Mouse (Mus musculus): Measurements from ENCODE around the gene Pcgf3.

Gene Pcgf3

DNA sequence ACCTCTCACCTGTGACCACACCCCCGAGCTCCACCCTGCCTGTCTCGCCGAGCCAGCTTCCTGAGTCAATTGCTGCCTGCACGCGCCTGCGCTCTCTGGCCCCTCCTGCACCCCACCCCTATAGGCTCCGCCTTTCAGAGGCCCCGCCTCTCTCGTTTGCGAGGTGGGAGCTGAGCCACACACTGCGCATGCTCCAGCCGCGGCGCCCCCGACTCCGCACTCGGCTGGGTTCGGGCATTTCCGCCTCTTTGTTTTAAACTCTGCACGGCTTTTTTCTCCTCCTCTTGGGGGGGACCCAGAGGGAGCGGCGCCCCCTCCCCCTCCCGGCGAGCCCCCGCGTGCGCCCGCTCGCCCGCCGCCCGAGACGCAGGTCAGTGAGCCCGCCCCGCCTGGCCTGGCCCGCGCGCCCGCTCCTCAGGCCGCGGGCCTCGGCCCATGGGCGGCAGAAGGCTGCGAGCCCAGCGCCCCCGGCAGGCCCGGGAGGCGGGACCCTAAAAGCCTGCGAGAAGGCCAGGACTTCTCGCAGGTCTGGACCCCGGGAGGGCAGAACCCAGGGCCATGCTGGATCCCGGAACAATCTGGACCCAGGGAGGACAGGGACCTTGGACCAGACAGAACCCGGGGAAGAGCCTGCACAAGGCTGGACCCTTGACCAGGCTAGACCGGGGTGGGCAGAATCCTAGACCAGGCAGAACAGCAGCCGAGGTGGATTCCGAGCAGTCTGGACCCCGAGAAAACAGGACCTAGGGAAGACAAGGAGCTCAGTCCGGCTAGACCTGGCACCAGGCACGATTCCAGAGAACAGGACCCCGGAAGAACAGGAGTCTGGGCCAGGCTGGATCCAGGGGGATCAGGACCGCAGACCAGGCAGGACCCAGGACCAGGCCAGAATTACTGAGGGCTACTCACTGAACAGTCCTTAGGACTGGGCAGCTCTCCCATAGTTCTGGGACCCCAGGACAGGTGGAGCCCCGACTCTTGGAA, at the start of gene Pcgf3:
Pcgf3 (plus strand) TSS at position 151 of the 984 bp plus-strand sequence.
- DNase-seq (ENCODE audit: low spot score) = peak; percentile 98

DNA sequence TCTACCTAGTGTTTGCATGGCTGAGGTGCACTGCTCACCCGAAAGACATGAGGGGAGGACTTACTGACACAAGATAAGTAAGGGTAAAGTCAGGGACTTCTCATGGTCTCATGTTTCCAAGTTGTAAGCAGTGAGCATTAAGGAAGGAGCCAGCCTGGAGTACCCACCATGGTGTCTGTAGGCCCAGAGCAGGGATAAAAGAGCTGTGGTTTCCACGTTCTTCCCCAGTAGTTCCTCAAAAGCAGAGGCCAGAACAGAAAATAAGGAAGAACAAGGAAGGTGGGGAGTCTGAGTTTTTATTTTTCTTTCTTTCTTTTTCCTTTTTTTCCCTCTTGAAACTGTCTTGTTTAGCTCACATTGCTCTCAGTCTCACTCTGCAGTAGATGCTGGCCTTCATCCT, 46.3 kb upstream of the Pcgf3 start:
- no peak for DNase-seq (ENCODE audit: low spot score)

DNA sequence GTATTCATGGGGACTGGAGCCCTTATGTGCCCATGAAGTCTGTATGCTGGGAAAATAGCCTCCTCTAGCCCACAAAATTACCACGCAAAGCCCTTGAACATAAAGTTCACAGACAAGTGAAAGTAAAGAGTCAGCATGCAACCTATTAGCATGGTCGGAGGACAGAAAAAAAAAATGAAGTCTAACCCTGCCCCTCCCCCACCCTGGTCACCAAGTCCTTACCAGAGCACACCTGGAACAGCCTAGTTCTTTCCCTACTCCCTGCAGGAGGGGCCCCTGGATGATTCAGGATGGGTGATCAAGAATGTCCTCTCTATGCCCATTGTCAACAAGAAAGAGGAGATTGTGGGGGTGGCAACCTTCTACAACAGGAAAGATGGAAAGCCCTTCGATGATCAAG, 38.3 kb upstream of the Pcgf3 start:
- DNase-seq (ENCODE audit: low spot score) = no peak

DNA sequence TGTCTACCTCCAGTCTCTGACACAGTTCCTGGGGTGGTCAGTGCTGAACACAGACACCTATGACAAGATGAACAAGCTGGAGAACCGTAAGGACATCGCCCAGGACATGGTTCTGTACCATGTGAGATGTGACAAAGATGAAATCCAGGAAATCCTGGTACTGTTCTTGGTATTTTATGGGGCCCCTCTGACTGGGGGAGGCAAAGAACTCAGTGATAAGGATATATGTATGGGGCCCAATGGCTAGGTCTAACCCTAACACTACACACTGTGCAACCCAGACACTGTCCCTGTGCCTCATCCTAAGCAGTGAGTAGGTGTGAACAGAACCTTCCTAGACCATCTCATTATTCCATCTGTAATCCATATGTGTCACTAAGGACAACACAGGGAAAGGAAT, 37.6 kb upstream of the Pcgf3 start:
- no peak for DNase-seq (ENCODE audit: low spot score)

DNA sequence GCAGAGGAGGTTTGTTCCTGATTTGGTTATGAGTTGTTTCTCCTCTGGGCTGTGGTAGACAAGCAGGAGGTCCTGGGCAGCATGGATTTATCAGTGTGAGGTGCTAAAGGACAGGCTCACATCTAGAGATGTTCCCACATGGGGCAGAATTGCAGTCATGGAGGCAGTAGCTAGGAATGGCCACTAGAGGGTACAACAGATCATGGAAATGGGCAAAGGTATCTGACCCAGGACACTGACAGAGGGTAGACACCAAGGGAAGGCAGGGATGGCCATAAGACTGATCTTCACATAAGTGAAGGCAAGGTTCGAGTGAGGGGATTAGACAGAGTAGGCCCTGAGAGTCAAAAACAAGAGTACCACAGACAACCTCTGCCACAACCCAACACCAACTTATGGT, 33.8 kb upstream of the Pcgf3 start:
- DNase-seq (ENCODE audit: low spot score) = peak; percentile 52

DNA sequence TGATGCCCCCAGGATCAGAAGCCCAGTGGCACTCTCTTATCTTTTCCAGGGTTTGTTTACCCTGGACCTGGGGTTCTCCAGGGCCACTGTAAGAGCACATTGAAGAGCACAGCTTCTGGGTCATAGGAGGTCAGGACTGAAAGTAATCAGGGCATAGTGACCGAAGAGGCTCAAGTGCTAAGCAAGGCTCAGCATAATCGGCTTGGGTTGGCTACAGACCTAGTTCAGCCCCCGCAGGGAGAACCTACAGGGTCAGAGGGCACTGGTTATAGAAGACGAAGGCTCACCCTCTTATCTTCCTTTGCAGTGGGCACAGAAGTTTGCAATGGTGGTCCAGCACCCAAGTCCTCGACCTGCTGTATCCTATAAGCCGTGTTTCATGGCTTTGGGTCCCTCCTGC, 29.8 kb upstream of the Pcgf3 start:
- no peak for DNase-seq (ENCODE audit: low spot score)

DNA sequence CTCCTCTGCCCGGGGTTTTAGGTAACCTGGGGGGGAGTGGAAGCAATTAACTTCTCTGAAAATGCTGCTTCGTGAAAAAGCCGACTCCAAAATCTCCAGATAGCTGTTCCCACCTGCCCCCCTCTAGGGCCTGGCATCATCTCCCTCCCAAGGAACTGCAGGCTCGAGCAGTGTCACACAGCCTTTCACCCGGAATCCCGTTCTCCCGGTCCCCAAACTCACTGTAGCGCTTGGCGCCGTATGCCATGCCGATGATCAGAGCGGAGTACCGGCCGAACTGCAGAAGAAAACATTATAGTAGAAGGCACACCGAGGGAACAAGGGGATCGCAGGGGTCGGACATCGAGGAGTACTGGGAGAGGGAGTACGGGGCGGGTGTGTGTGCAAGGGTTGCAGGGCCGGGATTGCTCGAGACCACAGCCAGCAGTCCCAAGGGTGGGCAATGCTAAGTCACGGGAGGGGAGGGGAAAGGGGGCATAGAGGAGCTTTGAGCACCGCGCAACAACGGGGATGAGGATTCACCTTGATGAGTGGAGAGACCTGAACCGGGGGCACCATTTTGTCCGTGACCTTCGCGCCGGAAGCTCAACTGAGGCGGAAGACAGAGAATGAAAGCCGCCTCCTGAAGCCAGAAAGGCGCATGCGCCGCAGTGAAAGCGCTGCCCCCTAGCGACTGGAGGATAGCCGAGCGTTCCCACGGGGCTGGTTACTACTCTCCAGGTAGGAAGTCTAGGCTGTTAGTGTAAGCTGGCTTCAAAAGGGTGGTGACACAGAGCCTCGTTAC, 27.0 kb upstream of the Pcgf3 start, which contains the start of gene Atp5k:
Atp5k (minus strand) TSS at position 645 of the 784 bp plus-strand sequence.
- DNase-seq (ENCODE audit: low spot score) = peak; percentile 94

DNA sequence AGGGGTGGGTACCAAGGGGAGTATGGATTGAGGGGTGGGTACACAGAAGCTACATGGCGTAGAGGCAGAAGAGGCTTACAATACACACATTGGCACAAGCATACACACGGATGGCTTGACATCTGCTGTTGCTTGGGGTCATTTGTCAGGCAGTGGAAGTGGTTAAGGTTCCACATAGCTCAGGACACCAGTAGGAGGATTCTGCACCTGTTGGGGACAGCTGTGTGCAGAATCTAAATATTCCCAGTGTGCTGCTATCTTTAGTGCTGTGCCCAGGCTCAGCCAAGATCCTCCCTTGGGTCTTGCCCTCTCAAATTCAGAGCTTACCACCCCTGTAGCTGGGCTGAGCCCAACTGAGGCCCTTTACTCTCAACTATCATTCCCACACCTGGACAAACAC, 24.9 kb upstream of the Pcgf3 start:
- DNase-seq (ENCODE audit: low spot score) = no peak

DNA sequence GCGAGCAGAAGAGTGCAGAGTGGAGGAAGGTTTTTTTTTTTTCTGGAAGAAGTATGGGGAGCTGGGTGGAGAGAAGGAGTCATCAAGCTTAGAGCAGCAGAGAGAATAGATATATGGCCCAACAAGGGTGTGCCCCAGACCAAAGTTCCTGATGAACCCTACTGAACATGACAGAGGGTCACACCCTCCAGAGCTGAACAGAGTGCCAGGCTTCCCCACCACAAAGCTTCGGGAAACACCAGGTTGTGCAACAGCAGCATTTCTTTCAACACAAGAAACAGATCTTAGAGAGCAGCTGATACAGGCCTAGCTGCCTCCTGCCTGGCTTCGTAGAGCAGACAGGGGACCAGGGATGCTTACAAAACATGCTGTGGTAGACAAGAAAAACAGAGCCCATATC, 14.1 kb upstream of the Pcgf3 start:
- peak; percentile 39 for DNase-seq (ENCODE audit: low spot score)

DNA sequence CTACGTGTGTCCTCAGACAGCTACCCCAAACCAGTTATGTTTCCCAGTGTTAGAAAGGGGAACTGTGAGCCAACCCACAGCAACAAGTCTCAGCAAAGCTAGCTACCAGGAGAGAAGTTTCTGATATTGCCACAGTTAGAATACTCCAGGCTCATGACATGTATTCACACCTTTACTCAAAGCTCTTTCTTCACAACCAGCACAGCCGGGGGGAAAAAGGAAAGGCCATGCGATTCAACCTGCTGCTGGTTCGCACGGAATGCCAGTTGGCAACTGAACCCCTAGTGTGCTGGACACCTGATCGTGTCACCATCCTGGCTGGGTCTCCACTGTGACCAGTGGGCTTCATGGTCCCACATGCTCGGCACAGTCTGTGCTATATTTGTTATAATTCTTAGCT, 13.2 kb upstream of the Pcgf3 start:
- no peak for DNase-seq (ENCODE audit: low spot score)

DNA sequence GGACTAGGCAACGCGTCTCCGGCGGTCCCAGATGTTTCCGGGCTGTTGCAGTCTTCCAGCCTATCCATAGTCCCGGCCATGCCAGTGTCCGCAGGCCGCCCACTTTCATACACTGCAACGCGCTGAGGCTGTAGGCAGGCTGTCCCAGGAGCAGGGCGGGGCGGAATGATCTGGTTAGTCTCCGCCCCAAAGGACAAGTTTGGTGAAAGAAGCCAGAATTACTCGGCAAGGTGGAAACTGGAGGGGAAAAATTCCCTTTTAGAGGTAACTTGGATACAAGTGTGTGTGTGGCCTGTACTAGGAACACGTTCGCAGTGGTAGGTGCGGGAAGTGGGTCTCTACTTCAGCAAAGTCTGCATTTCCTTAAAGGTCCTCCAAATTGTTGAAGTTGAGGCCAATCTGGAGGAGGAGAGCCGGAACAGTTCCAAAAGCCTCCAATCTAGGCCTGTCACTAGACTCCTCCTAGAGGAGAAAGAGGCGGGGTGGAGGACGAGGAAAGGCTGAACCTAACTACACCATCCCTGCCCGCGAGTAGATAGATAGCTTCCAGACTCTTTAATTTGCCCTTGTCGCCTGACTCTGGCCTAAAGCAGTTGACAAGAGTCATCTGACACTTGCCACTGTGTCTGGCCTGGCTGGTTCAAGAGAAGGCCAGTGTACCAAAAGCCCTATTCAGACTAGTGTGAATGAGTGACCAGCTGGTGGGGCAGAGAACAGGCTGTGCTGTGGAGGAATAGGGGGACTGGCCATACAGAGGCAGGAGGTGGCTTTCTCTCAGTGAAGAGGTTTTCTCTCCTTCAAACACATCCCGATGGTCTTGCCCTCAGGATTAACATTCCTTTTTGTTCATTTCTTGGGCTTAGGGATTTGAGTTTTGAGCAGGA, 12.0 kb upstream of the Pcgf3 start, which contains the start of gene Mfsd7a:
Mfsd7a (minus strand) TSS at position 107 of the 884 bp plus-strand sequence.
- DNase-seq (ENCODE audit: low spot score) = peak; percentile 77

DNA sequence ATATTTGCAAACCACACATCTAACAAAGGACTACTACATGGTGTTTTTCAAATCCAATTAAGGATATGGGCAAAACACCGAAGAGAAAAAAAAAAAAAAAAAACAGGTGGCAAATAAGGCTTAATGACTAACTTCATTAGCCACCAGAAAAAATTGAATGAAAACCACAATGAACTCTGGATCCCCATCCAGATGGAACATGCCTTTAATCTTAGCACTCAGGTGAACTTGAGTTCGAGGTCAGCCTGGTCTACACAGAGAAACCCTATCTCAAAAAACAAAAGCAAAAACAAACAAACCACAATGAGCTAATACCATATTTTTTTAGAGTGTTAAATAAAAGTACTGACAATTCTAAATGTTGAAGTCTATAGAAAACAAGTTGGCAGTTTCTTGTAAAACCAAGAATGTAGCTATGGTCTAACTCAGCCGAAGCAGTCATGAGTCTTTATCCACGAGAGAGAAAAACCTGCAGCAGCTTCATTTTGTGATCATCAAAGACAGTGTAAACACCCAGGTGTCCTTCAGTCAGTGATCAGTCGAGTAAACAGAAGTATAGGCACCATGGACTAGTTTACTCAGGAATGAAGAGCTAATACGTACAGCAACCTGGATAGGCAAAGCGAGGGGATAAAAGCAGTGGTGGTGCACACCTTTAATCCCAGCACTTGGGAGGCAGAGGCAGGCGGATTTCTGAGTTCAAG, 10.0 kb upstream of the Pcgf3 start:
- DNase-seq (ENCODE audit: low spot score) = no peak

DNA sequence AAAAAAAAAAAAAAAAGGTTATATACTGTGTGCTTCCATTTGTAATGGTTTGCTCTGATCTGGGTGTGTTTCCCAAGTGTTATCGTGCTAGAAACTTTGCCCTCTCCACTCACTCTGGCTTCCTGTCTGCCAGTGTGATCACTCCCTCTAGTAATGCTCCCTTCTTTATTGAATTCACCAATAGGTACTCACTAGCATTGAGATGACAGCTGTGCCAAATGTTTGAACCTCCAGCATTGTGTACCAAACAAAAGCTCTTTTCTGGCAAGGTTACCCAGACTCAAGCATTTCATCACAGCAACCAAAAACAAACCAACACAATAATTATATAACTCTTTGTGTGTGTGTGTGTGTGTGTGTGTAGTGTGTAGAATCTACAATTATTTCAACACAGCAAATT, 9.4 kb upstream of the Pcgf3 start:
- DNase-seq (ENCODE audit: low spot score) = no peak

DNA sequence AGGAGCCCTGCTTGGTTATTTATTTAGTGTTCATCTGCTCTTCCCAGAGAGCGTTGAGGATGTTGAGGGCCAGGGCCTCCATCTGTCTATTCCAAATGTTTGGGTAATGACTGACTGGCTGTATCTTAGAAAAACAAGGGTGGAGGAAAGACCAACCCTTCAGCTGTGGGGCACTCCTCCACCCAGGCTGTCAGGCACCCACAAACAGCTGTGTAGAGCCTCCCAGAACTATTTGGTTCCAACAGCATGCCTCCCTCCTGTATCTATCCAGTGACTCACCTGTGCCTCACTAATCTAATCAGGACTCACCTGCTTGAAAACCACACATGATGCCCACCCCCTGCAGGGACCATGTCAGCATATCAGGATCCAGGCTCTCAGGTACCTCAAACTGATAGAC, 8.6 kb upstream of the Pcgf3 start:
- DNase-seq (ENCODE audit: low spot score) = no peak

DNA sequence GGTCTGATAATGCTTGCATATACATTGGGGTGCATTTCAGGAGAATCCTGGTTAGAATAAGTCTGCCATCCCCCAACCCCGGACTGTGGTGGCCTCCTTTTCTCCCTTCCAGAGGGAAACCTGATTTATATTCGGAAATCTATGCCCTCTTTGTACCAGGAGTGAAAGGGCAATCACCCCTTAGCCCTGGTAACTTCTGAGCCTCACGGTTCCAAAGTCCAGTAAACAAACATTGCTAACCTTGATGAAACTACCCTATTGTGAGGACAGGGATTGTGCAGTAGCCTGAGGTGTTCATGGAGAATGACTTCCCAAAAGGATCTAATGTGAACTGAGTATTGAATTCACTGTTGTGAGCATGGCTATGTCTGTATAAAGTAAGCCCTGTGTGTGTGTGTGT, 6.9 kb upstream of the Pcgf3 start:
- DNase-seq (ENCODE audit: low spot score) = no peak

DNA sequence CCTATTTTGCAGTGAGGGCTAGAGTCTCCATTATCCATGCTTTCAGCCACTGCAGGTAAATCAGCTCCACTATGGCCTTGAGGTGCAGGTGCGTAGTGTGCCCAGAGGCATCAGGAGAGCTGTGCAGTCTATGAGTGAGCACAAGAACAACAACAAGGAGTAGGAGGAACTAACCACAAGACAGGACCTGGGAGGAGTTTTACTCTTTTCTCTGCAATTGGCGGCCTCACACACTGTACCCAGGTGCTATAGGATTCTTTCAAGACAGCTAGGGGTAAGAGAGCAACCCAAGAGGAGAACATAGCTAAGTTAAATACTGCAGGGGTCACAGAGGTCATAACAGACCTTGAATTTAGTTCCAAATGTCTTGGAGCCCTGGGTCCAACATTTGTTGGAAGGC, 2.3 kb upstream of the Pcgf3 start:
- no peak for DNase-seq (ENCODE audit: low spot score)

DNA sequence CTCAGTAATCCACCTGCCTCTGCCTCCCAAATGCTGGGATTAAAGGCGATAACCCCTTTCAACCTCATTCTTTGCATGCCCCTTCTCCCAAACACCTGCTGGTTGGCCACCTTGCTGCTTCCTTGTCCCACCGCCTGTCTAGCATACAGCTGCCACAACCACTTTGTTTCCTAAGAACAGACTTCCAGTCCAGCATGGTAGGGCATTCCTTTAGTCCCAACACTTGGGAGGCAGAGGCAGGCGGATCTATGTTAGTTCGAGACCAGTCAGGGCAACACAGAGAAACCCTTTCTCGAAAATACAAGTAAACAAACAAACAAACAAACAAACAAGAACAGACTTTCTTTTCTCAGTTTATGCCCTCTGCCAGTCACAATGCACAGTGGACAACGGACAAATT, 571 bp upstream of the Pcgf3 start:
- DNase-seq (ENCODE audit: low spot score) = no peak

DNA sequence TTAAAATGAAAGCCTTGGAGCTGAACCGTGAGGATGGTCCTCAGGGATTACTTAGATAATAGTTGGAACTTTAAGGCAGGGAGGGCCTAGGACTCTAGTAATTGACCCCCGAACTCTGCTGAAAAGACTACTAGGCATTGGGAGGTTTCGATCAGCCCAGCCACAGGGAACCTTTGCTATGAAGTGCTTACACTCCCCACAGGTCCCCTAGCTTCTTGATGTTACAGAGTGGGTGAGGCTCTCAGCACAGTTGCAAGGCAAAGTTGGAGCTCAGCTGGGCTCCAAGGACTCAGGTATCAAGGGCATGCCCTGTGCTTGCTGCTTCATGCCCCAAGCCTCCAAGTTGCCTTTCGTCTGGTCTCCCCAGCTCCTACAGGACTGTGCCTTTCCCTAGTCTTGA, 1.4 kb downstream of the Pcgf3 start:
- DNase-seq (ENCODE audit: low spot score) = no peak

DNA sequence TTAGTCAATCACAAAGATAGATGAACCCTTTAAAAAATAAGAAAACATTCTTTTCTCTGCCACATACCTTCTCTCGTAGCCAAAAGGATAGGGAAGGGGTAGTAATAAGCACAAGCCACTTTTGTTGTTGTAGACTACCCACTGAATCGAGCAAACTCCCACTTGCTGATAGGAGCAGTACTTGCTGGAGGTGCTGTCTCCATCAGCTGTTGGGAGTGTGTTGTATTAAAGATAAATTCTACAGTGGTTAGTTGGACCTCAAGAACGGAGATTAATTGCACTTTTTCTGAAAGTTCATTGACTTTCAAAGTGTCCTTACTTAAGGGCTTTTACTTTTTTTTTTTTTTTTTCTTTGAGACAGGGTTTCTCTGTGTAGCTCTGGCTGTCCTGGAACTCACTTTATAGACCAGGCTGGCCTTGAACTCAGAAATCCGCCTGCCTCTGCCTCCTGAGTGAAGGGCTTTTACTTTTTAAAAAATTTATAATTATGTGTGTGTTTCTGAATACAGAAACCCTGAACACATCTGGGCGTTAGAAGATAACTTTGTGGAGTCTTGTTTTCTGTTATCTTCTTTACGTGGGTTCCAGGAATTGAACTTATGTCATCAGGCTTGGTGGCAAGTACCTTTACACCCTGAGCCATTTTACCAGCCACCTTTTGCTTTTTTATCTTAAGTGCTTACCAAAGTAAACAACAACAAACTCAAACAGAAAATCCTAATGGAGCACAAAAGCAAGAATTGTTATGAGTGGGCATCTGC, 4.3 kb downstream of the Pcgf3 start:
- DNase-seq (ENCODE audit: low spot score) = no peak

DNA sequence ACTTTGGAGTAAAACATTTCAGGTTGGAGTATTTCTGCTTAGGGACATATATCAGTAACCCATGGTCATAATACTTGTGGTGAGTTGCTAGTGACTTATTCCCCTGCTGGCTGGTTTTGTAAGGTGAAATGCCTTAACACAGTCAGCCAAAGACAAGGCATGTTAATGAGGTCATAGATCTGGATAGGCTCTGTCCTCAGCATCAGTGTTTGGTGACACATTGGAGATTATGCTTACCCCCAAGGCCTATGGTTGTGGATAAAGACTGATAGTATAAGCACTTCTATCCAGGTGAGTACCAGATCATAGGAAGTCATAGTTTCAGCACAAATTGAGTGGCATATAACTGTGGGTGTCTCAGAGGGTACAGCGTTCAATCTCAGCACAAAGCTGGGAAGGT, 5.6 kb downstream of the Pcgf3 start:
- DNase-seq (ENCODE audit: low spot score) = no peak

DNA sequence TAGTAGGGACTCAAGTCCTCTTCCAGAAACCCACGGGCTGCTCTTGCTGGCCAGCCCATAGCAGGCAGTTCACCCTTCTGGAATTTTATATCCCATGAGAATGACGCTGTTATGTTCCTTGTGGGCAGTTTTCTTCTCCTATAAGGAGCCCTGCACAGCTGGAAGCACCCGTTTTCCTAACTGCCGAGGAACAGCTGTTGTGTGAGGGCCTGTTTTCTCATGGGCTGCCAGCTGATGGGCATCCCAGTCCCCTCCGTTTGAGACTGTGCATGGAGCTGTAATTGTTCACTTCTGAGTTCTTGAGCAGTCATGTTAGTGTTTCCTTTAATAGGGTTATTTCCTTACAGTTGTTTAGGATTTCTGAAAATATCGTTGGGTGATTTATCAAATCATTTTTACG, 8.6 kb downstream of the Pcgf3 start:
- no peak for DNase-seq (ENCODE audit: low spot score)
